Mouse (Mus musculus): Measurements from ENCODE around the gene Commd1.

Commd1 gene

DNA sequence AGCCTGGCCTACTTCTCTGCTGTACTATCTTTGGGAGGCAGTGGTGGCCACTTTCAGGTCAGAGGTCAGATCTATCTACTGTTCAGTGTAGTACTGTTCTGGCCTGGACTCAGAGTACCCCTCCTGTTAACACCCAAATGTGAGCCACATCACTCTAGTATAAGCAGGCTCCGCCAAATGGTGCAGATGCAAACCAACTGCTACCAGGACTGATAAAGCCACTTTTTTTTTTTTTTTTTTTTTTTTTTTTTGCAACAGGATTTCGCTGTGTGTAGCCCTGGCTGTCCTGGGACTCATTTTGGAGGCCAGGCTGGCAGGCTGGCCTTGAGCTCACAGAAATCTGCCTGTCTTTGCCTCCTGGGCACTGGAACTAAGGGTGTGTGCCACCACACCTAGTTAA, 43.2 kb downstream of the Commd1 start:
- DNase-seq (ENCODE audit: low spot score): no peak

DNA sequence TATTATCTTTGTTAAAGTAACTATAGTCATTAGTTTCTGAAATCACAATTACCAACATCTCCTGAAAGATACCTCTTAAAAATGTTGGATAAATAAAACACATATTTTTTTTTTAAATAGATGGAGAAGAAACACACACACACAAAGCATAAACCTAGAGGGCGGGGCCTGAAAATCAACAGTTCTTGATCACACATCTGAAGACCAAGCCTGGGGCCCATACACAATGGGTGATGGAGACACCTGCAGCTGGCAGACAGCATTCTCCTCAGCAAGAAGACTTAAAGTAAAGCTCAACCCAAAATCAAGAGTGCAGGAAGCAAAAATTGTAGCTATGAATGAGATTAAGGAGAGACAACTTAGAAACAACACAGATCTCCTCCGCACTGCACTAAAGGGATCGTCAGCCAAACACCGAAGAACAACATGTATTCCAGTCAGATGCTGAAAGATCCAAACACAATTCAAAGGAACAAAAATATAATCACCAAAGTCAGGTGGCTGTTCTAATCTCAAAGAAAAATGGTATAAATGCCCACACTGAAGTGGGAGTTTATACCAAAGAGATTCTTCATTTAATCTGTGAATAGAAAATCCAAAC, 44.4 kb downstream of the Commd1 start:
- DNase-seq (ENCODE audit: low spot score): no peak

DNA sequence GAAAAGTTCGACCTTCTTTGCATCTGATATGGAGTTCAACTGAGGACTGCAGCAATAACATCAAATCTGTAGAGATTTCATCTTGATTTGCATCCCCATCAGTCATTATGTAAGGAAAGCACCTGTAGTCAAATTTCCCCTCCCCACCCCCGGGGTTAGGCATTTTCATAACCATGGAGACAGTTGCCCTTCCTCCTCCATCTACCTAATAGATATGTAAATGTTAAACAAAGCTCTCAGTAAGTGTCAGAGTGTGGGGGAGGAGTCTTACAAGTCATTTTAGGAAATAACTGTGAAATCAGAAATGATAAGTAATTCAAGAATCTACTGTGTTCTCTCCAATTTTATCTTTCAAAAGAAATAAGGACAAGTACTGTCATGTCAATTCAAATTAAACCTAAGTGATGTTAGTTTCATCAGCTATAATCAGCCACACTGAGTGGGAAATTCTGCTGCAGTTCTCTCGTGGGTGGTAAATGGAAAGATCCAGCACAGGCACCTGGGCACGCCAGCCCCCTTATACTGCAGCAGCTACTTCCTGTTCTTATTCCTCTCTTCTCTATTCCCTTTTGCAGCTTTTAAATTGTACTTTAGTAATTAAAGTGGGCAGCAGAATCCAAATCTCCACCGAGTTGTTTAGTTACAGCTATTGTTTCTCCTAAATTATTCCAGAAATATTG, 45.6 kb downstream of the Commd1 start:
- DNase-seq (ENCODE audit: low spot score): no peak

- DNase-seq (ENCODE audit: low spot score): no peak
These were observed 50.0 kb downstream of the Commd1 start for GRCm38 (mm10) chr11:22932167-22932566.

DNA sequence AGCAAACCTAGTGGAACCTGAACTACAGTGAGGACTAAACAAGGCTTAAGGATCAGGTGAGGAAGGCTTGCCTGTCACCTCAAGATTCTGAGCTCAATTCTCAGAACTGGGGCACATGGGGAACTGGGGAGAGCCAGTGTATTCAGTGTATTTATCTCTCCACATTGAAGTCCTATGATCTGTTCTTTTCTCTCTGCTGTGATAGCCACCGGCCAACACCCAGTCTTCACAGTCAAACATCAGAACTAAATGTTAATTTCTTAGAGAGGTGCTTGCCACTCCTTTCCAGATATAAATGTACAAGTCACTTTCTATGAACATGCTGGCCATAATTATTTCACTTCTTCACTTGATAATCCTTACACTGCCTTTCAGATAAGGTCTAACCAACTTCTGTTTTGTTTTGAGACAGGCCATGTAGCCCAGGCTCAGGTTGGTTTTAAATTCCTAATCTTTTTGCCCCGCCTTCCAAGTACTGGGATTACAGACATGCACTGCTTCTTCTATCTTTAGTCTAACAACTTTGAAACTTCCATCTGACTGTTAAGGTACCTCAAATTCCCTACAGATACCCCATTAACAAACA, 50.8 kb downstream of the Commd1 start:
- DNase-seq (ENCODE audit: low spot score): peak; percentile 42

DNA sequence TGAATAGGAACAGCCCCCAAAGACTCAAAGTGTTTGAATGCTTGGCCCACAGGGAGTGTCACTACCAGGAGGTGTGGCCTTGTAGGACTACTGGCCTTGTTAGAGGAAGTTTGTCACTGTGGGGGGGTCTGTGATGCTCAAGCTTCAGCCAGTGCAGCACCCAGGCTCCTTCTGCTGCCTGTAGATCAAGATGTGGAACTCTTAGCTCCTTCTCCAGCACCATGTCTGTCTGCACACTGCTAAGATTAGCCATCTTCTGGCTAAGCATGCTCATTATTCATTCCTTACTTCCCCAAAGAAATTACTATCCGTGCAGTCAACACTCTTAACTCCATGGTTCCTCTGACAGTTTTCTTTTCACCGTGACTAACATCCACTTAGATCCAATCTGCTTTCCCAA, 52.1 kb downstream of the Commd1 start:
- no peak for DNase-seq (ENCODE audit: low spot score)

DNA sequence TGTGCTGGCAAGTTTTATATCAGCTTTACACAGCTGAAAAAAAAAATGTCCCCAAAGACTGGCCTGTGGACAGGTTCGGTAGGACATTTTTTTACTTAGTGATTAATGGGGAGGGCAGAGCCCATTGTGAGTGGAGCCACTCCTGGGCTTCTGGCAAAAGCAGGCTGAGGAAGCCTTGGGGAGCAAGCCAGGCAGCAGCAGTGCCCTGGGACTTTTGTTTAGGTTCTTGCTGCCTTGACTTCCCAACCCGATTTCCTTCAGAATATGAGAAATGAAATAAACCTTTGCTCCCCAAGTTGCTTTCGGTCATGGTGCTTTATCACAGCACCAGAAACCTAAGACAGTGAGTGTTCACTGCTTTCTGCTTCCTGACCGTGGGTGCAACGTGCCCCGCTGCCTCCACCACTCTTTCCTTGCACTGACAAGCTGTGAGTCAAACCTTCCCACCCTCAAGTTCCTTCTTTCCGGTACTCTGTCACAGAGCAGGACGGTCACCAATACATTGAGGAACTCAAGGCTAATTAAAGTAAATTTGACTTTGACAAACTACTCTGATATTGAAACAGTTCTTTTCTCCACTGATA, 53.5 kb downstream of the Commd1 start:
- no peak for DNase-seq (ENCODE audit: low spot score)

- DNase-seq (ENCODE audit: low spot score): no peak
These were observed 58.6 kb downstream of the Commd1 start for GRCm38 (mm10) chr11:22923606-22924005.

- no peak for DNase-seq (ENCODE audit: low spot score)
These were observed 59.6 kb downstream of the Commd1 start for GRCm38 (mm10) chr11:22922546-22922945.

DNA sequence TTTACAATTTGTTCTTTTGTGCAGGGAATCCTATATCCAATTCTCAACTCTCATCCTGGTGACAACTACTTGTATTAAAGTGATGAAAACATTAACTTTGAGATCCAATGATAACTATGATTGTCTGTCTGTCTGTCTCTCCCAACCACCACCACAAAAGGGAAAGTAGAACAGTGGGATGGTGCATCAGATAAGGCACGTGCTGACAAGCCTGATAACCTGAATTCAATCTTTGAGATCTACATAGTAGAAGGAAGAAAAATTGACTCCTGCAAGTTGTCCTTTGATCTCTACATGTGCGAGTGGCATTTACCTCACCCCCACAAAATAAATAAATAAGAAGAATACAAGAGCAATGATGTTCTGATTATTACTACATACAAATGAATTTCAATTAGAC, 62.8 kb downstream of the Commd1 start:
- no peak for DNase-seq (ENCODE audit: low spot score)

GRCm38 (mm10) chr11:22917786-22918185, 64.4 kb downstream of the Commd1 start:
- DNase-seq (ENCODE audit: low spot score): no peak

GRCm38 (mm10) chr11:22913744-22914143, 68.4 kb downstream of the Commd1 start:
- peak; percentile 33 for DNase-seq (ENCODE audit: low spot score)

- no peak for DNase-seq (ENCODE audit: low spot score)
These were observed 70.4 kb downstream of the Commd1 start for GRCm38 (mm10) chr11:22911831-22912230.

- no peak for DNase-seq (ENCODE audit: low spot score)
These were observed 75.7 kb downstream of the Commd1 start for GRCm38 (mm10) chr11:22906453-22906865.

GRCm38 (mm10) chr11:22902923-22903322, 79.3 kb downstream of the Commd1 start:
- no peak for DNase-seq (ENCODE audit: low spot score)

- no peak for DNase-seq (ENCODE audit: low spot score)
These were observed 82.1 kb downstream of the Commd1 start for GRCm38 (mm10) chr11:22900041-22900440.

GRCm38 (mm10) chr11:22897642-22898041, 84.5 kb downstream of the Commd1 start:
- no peak for DNase-seq (ENCODE audit: low spot score)

DNA sequence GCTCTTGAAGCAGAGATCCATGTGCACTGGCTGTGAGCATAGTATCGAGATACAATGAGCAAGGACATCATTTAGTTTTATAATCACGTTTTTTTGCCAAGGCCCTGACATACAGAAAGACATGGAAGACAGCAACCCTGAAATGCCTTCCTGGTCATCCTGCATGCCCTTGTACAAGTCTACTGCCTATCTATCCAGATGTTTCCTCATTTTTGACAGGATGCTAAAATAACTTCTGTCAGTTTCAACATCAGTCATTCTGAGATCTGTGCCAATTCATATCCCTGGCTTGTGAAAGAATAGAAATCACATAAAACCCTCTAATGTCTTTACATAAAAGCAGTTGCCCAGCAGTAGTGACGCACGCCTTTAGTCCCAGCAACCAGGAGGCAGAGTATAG, 85.1 kb downstream of the Commd1 start:
- DNase-seq (ENCODE audit: low spot score): no peak

DNA sequence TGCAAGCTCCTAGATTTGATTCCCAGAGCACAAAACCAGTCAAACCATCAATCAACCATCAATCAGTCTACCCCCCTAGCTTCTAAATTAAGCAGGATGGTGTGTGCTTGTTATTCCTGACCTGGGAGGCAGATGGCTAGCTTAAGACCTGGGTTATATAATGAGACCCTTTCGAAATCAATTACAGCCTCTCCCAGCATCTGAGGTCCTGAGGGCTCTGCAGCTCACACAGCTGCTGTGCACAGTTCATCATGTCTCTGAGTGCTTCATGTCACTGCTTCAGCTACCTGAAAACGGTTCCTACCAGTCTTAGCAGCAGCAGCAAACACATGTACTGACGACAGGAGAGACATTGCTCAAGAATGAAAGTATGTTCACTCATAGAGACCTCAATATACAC, 89.1 kb downstream of the Commd1 start:
- DNase-seq (ENCODE audit: low spot score): no peak

DNA sequence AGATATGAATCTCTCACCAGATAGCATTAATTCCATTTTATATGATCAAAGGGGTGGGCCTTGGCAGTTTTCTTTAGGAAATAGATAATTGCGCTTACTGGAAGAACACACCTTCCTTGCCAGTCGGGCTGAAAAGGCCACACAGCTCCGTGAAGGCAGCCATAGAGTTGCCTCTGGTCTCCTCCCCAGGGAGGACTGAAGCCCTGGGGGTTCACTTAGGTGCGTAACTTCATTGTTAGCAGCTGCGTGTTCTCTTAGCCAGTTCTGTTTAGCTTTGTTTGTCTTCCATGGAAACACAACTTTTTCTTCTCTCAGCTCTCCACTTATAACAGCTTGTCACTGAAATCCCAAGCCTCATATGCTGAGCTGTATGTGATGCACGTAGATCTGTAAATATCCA, 89.7 kb downstream of the Commd1 start:
- no peak for DNase-seq (ENCODE audit: low spot score)

GRCm38 (mm10) chr11:22891876-22892275, 90.3 kb downstream of the Commd1 start:
- DNase-seq (ENCODE audit: low spot score): no peak

GRCm38 (mm10) chr11:22891242-22891641, 90.9 kb downstream of the Commd1 start:
- no peak for DNase-seq (ENCODE audit: low spot score)

- DNase-seq (ENCODE audit: low spot score): no peak
These were observed 93.0 kb downstream of the Commd1 start for GRCm38 (mm10) chr11:22889224-22889623.
